Mouse (Mus musculus): ENCODE measurements around the gene Nsg2.

DNA sequence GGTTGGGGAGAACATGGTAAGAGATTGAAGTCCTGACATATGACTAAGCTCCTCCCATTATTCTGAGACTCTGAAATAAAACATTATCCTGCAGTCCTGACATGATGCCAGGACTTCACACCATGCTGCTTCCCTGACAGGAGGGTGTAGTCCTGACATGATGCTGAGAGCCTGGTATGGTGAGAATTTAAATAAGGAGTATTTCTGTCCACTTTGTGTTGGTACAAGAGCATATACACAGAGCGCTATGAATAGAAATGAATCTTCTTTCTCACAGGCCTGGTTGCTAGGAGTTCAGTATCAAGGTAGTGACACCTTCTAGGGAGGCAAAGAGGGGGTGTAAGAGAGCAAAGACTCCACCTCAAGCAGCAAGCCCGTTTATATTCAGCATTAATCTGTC, 60.8 kb downstream of the Nsg2 start:
- TF ChIP-seq CTCF (IDR thresholded peaks at IDR 0.05; ENCODE audit: control insufficient read depth, insufficient read depth, low read length) (no peak), POLR2A (IDR thresholded peaks at IDR 0.05; ENCODE audit: borderline replicate concordance, control insufficient read depth, low read depth, low read length) (no peak)
